Mouse (Mus musculus): ENCODE measurements around the gene Rasgrp1. TPM values are rescaled to one million over a fixed set of nuclear protein-coding genes. Genes with fewer than 3 reads are reported as not detected.
A peak's percentile ranks its signal among the peaks of the same experiment; 100 is the strongest.

The Rasgrp1 gene
- polyA plus RNA-seq, 1 experiment from 2014 or later = 0.75 TPM

DNA sequence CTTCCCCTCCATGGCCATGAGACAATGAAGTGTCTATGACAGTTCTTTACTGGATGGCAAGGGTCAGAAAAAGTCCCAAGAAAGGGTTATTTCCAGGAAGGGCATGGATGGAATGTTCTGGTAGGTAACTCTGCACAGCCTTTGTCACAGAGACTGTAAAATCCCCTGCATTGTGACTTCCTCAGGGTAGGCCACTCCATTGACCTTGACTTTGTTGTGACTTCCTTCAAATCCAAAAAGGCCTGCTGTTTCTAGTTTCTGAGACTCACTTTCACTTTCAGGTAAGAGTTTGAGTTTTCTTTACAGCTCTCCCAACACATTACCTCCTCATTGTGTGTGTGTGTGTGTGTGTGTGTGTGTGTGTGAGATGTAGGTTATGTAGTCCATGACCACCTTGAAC, 15.1 kb upstream of the Rasgrp1 start:
- H3K27ac ChIP-seq = no peak overlapping the region
- no peak overlapping the region for H3K4me2 ChIP-seq (replicated peaks)
- no peaks in the 10 kb centered on the region for H3K27me3 ChIP-seq (replicated peaks)
- no peaks in the 10 kb centered on the region for H3K4me1 ChIP-seq (replicated peaks)
- no peak overlapping the region for H3K9ac ChIP-seq
- ATAC-seq = no peak
- H3K9me3 ChIP-seq = no peaks in the 10 kb centered on the region
- H3K4me3 ChIP-seq (replicated peaks) = no peak overlapping the region
- no peaks in the 10 kb centered on the region for H3K36me3 ChIP-seq

DNA sequence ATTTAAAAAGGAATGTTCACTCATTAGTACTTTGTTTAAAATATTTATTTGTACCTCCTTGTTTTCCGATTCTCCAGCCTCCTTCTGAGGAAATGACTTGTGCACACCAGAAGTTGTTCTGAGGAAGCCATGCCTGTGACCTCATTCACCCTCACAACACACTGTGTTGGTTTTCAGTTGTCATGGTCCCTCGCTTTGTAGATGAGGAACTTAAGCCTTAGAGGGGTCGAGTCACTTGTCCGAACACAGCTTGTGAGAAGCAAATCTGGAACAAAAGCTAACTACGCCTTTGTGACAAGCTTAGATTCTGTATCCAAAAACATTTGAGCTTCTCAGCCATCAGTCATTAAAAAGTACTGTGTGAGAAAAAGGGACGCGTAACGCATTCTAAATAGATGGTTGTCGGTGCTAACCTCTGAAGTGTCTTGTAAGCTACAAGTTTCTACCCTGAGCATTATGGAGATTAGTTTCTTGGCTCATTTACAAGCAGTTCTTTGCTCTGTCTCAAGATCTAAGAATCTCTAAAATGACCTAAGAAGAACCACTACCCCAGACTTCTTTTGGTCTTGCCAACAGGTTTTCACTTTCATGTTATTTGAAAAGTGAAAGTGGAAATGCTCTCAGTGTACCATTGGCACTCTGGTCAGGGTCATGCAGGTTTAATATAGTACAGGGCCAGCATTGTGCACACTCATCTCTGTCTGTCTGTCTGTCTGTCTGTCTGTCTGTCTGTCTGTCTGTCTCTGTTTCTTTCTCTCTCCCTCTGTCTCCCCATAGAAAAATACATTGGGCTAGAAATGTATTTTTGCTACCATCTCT, 9.7 kb upstream of the Rasgrp1 start:
- Histone ChIP-seq H3K4me2 (replicated peaks) (no peak overlapping the region), H3K27me3 (replicated peaks) (no peaks in the 10 kb centered on the region), H3K4me3 (replicated peaks) (no peak overlapping the region), H3K36me3 (no peaks in the 10 kb centered on the region), H3K4me1 (replicated peaks) (no peaks in the 10 kb centered on the region), H3K27ac (no peak overlapping the region), H3K9ac (no peak overlapping the region), H3K9me3 (no peaks in the 10 kb centered on the region)
- no peak for ATAC-seq
- 81% methylated on average over 9 of the region's 9 CpGs for WGBS

DNA sequence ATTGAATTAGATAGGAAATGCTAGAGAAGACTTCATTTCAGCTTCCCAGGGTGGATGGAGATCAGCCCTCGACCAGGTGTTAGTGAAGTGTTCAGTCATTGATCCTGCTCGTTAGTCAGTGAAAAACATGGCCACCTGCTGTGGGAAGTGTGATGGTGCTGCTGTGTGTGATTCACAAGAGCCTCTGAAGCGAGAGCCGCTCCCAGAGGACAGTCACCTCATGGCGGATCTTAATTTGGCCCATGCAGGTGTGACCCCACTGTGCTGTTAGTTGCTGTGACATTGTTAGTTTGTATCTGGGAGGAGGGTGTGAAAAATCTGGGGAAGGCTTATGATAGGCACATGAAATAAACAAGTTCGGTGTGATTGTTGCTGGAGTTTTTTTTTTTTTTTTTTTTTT, 7.3 kb upstream of the Rasgrp1 start:
- no peak for ATAC-seq
- H3K4me3 ChIP-seq (replicated peaks) = no peak overlapping the region
- H3K27ac ChIP-seq = no peak overlapping the region
- H3K9ac ChIP-seq = no peak overlapping the region
- no peak overlapping the region for H3K4me2 ChIP-seq (replicated peaks)
- 48% methylated on average over 6 of the region's 6 CpGs for WGBS
- H3K4me1 ChIP-seq (replicated peaks) = no peaks in the 10 kb centered on the region
- no peaks in the 10 kb centered on the region for H3K36me3 ChIP-seq
- no peaks in the 10 kb centered on the region for H3K27me3 ChIP-seq (replicated peaks)
- no peaks in the 10 kb centered on the region for H3K9me3 ChIP-seq

- Histone ChIP-seq H3K27ac (no peak overlapping the region), H3K36me3 (no peaks in the 10 kb centered on the region)
- peak; percentile 72 for ATAC-seq
These were observed 431 bp upstream of the Rasgrp1 start for GRCm38 (mm10) chr2:117343240-117343624.

GRCm38 (mm10) chr2:117342090-117342546, 683 bp downstream of the Rasgrp1 start:
- H3K4me2 ChIP-seq (replicated peaks) = peak overlapping the region; percentile 96
- peaks cover 20% of the 10 kb centered on the region for H3K27me3 ChIP-seq (replicated peaks)
- H3K27ac ChIP-seq = no peak overlapping the region
- peaks cover 7% of the 10 kb centered on the region for H3K4me1 ChIP-seq (replicated peaks)
- H3K36me3 ChIP-seq = no peaks in the 10 kb centered on the region
- H3K9me3 ChIP-seq = no peaks in the 10 kb centered on the region
- 1% methylated on average over 19 of the region's 19 CpGs for WGBS
- peak overlapping the region; percentile 46 for H3K4me3 ChIP-seq (replicated peaks)
- ATAC-seq = peak; percentile 72
- H3K9ac ChIP-seq = peak overlapping the region; percentile 43

More at GRCm38 (mm10) chr2:117343240-117343624, 431 bp upstream of the Rasgrp1 start:
- Histone ChIP-seq H3K4me1 (replicated peaks) (peaks cover 7% of the 10 kb centered on the region), H3K9ac (no peak overlapping the region), H3K27me3 (replicated peaks) (peaks cover 20% of the 10 kb centered on the region), H3K4me3 (replicated peaks) (peak overlapping the region; percentile 46; the same call in 1 of the 2 replicates), H3K9me3 (no peaks in the 10 kb centered on the region), H3K4me2 (replicated peaks) (peak overlapping the region; percentile 96)
- 28% methylated on average over 7 of the region's 7 CpGs for WGBS

DNA sequence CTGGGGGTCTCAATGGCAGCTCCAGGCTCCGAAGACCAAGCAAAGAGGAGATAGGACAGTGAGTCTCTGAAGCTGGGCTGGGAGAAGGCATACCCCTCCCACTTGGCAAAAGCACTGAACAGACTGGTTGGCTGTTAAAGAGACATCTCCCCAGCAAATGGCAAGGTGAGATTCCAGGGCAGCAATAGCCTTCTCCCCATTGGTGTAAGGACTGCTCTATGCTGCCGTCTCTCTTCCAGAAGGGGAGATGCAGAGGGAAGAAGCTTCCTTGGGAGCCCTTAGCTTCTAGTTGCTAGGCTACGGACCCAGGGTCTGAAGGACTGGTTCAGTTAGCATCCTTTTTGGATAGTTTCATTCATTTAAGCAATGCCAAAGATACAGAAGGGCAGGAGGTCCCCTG, 4.3 kb downstream of the Rasgrp1 start:
- ATAC-seq = no peak
- H3K4me2 ChIP-seq (replicated peaks) = no peak overlapping the region
- H3K4me1 ChIP-seq (replicated peaks) = peaks cover 7% of the 10 kb centered on the region
- H3K9ac ChIP-seq = no peak overlapping the region
- no peak overlapping the region for H3K27ac ChIP-seq
- H3K27me3 ChIP-seq (replicated peaks) = peaks cover 17% of the 10 kb centered on the region; the same call in 1 of the 2 replicates
- no peaks in the 10 kb centered on the region for H3K36me3 ChIP-seq
- H3K9me3 ChIP-seq = no peaks in the 10 kb centered on the region
- H3K4me3 ChIP-seq (replicated peaks) = no peak overlapping the region
- 64% methylated on average over 3 of the region's 3 CpGs for WGBS

DNA sequence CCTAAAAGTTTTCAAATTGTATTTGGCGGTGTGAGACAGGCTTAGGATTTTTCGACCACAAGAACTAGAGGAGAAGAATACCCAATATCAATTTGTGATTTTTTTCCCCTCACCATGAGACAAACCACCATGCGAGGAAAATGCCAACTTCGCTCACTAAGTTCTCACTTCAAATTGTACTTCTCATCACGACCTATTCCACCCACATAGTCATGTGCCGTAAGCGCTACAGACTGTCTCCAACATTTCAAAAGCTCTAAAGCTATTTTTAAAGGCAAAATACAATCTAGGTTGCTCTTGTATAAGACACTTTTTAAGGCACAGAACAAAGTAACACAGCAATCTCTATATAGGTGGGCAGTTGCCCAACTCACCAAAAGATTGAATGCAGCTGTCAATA, 4.9 kb downstream of the Rasgrp1 start:
- 90% methylated on average over 7 of the region's 7 CpGs for WGBS
- Histone ChIP-seq H3K4me1 (replicated peaks) (peaks cover 7% of the 10 kb centered on the region), H3K27me3 (replicated peaks) (peaks cover 12% of the 10 kb centered on the region; the same call in 1 of the 2 replicates), H3K9me3 (no peaks in the 10 kb centered on the region), H3K4me3 (replicated peaks) (no peak overlapping the region), H3K4me2 (replicated peaks) (no peak overlapping the region), H3K27ac (no peak overlapping the region), H3K9ac (no peak overlapping the region), H3K36me3 (no peaks in the 10 kb centered on the region)
- no peak for ATAC-seq

GRCm38 (mm10) chr2:117336946-117337665, 5.7 kb downstream of the Rasgrp1 start:
- no peaks in the 10 kb centered on the region for H3K9me3 ChIP-seq
- WGBS = 40% methylated on average over 5 of the region's 5 CpGs
- H3K36me3 ChIP-seq = no peaks in the 10 kb centered on the region
- no peak overlapping the region for H3K4me2 ChIP-seq (replicated peaks)
- H3K27me3 ChIP-seq (replicated peaks) = peaks cover 6% of the 10 kb centered on the region; the same call in 1 of the 2 replicates
- H3K4me3 ChIP-seq (replicated peaks) = no peak overlapping the region
- no peak for ATAC-seq
- no peak overlapping the region for H3K27ac ChIP-seq
- peaks cover 3% of the 10 kb centered on the region for H3K4me1 ChIP-seq (replicated peaks)
- no peak overlapping the region for H3K9ac ChIP-seq

DNA sequence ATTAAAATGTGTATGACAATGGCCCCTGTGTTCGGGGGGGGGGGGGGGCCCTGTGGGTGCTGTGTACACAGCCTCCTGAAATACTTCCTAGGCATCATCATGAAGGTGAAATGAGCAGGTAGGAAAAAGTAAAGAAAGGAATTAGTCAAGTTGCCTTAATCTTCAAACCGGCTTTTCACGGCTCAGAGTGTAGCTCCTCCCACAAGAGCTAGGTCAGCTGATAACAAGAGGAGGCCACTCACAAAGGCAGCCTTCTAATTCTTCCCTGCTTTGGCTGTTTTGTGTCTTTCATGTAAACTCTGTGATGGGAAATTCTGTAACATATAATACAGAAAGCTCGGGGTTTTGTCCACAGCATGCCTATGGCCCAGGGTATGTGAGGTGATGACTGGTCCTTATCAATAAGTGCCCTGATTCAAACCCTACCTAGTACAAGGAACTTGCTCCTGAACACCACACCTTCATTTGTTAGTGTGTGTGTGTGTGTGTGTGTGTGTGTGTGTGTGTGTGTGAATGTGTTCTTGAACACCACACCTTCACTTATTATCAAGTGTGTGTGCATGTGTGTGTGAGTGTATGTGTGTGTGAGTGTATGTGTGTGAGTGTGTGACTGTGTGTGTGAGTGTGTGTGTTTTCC, 7.1 kb downstream of the Rasgrp1 start:
- H3K4me3 ChIP-seq (replicated peaks) = no peak overlapping the region
- H3K9ac ChIP-seq = no peak overlapping the region
- H3K4me1 ChIP-seq (replicated peaks) = no peaks in the 10 kb centered on the region
- no peak overlapping the region for H3K4me2 ChIP-seq (replicated peaks)
- H3K27me3 ChIP-seq (replicated peaks) = no peaks in the 10 kb centered on the region
- no peaks in the 10 kb centered on the region for H3K9me3 ChIP-seq
- 38% methylated on average over 4 of the region's 4 CpGs for WGBS
- H3K36me3 ChIP-seq = no peaks in the 10 kb centered on the region
- H3K27ac ChIP-seq = no peak overlapping the region
- ATAC-seq = peak; percentile 88

- H3K9ac ChIP-seq = no peak overlapping the region
- H3K27me3 ChIP-seq (replicated peaks) = no peaks in the 10 kb centered on the region
- no peak overlapping the region for H3K27ac ChIP-seq
- H3K4me2 ChIP-seq (replicated peaks) = no peak overlapping the region
- H3K36me3 ChIP-seq = no peaks in the 10 kb centered on the region
- 59% methylated on average over 5 of the region's 5 CpGs for WGBS
- H3K4me1 ChIP-seq (replicated peaks) = no peaks in the 10 kb centered on the region
- ATAC-seq = no peak
- no peak overlapping the region for H3K4me3 ChIP-seq (replicated peaks)
- H3K9me3 ChIP-seq = no peaks in the 10 kb centered on the region
These were observed 11.2 kb downstream of the Rasgrp1 start for GRCm38 (mm10) chr2:117331634-117332033.

GRCm38 (mm10) chr2:117328521-117329285, 14.1 kb downstream of the Rasgrp1 start:
- Histone ChIP-seq H3K27ac (no peak overlapping the region), H3K36me3 (no peaks in the 10 kb centered on the region), H3K4me2 (replicated peaks) (no peak overlapping the region), H3K4me1 (replicated peaks) (no peaks in the 10 kb centered on the region), H3K9ac (no peak overlapping the region), H3K9me3 (no peaks in the 10 kb centered on the region), H3K4me3 (replicated peaks) (no peak overlapping the region), H3K27me3 (replicated peaks) (no peaks in the 10 kb centered on the region)
- 72% methylated on average over 9 of the region's 9 CpGs for WGBS
- no peak for ATAC-seq

GRCm38 (mm10) chr2:117322399-117322798, 20.4 kb downstream of the Rasgrp1 start:
- Histone ChIP-seq H3K27me3 (replicated peaks) (no peaks in the 10 kb centered on the region), H3K4me1 (replicated peaks) (no peaks in the 10 kb centered on the region), H3K4me2 (replicated peaks) (no peak overlapping the region), H3K36me3 (no peaks in the 10 kb centered on the region), H3K9me3 (no peaks in the 10 kb centered on the region), H3K27ac (no peak overlapping the region), H3K9ac (no peak overlapping the region), H3K4me3 (replicated peaks) (no peak overlapping the region)
- WGBS = 90% methylated on average over 8 of the region's 8 CpGs
- no peak for ATAC-seq

Measured in intestine, embryonic 15.5 days (tissue).